Mouse (Mus musculus): ENCODE data around the gene Snorc. TPM values are rescaled to one million over a fixed set of nuclear protein-coding genes. Genes with fewer than 3 reads are reported as not detected.
A peak's percentile ranks its signal among the peaks of the same experiment; 100 is the strongest.
"Not testable (repeated sequence)": the region's sequence is repeated elsewhere in the genome, so short reads cannot be mapped to it uniquely, and the experiment has no call there.

Gene Snorc
- 0.86 and 1.8 TPM in 2 replicates for polyA plus RNA-seq (2014; fragmentation: Nextera tagmentation; extraction: Ambion mirVana)

DNA sequence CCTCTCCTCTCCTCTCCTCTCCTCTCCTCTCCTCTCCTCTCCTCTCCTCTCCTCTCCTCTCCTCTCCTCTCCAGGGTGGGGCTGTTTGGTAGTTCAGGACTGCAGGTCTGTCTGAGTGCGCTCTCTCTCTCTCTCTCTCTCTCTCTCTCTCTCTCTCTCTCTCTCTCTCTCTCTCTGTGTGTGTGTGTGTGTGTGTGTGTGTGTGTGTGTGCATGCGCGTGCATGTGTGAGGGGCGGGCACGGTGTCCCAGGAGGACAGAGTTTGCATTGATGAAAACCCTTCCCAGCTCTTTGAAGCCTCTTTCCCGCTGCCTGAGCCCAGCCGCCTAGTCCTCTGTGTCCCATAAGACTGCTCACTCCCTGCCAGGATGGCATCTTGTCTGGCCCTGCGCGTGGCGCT lies at the start of gene Snorc:
Snorc (plus strand) TSS at position 301 of the 400 bp plus-strand sequence.
- H3K4me2 ChIP-seq (ENCODE audit: low read depth, low read length); H3K36me3 ChIP-seq (ENCODE audit: control insufficient read depth, insufficient read depth, low read length); H3K27ac ChIP-seq (ENCODE audit: low read depth, low read length); ATAC-seq (ENCODE audit: low read depth); H3K4me3 ChIP-seq (ENCODE audit: low read depth, low read length); H3K9me3 ChIP-seq (ENCODE audit: control insufficient read depth, low read length); H3K9ac ChIP-seq (replicated peaks; ENCODE audit: low read depth, low read length); H3K27me3 ChIP-seq (ENCODE audit: control insufficient read depth, insufficient read depth, low read length); H3K4me1 ChIP-seq (ENCODE audit: control insufficient read depth, insufficient read depth, low read length): not testable (repeated sequence)
- WGBS: 43% methylated on average over 7 of the region's 10 CpGs

DNA sequence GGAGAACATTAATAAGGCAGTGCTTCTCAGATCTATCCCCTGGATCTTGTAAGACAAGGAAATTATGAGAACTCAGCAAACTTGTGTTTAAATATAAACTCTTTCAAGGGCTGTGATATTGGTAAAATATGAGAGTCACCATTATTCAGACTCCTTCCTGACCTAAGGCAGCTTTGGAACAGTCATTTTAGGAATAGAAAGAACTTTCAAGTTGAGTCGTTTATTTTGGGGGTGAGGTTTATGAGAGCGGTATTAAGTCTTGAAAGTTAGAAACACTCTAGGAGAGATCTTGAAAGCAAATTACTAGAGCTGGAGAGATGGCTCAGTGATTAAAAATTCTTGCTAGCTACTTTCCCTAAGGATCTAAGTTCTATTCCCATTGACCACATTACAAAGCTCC lies 34.9 kb upstream of the Snorc start:
- no peaks in the 10 kb centered on the region for H3K4me1 ChIP-seq (ENCODE audit: control insufficient read depth, insufficient read depth, low read length)
- no peak for ATAC-seq (ENCODE audit: low read depth)
- H3K27me3 ChIP-seq (ENCODE audit: control insufficient read depth, insufficient read depth, low read length): no peaks in the 10 kb centered on the region
- no peak overlapping the region for H3K9ac ChIP-seq (replicated peaks; ENCODE audit: low read depth, low read length)
- H3K27ac ChIP-seq (ENCODE audit: low read depth, low read length): no peak overlapping the region
- H3K36me3 ChIP-seq (ENCODE audit: control insufficient read depth, insufficient read depth, low read length): peaks cover 58% of the 10 kb centered on the region
- WGBS: 94% methylated on average over 2 of the region's 2 CpGs
- no peak overlapping the region for H3K4me2 ChIP-seq (ENCODE audit: low read depth, low read length)
- H3K4me3 ChIP-seq (ENCODE audit: low read depth, low read length): no peak overlapping the region
- no peaks in the 10 kb centered on the region for H3K9me3 ChIP-seq (ENCODE audit: control insufficient read depth, low read length)

DNA sequence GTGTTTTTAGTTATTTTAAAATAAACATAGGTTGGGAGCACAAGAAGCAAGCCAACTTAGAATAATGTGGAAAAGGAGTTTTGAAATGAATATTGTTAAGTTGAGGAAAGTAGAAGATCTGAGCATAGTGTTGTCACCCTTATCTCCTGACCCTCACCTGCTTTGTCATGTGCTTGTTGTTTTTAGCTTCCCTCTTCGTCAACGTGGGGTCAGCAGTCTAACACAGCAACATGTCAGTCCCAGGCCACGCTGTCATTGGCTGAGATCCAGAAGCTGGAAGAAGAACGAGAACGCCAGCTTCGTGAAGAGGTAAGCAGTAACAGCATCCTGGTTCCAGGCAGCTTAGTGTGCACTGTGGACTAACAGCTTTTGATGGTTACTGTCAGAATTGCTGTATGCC lies 33.5 kb upstream of the Snorc start:
- H3K36me3 ChIP-seq (ENCODE audit: control insufficient read depth, insufficient read depth, low read length): peaks cover 58% of the 10 kb centered on the region
- no peak overlapping the region for H3K4me3 ChIP-seq (ENCODE audit: low read depth, low read length)
- H3K27me3 ChIP-seq (ENCODE audit: control insufficient read depth, insufficient read depth, low read length): no peaks in the 10 kb centered on the region
- ATAC-seq (ENCODE audit: low read depth): no peak
- no peak overlapping the region for H3K4me2 ChIP-seq (ENCODE audit: low read depth, low read length)
- no peak overlapping the region for H3K9ac ChIP-seq (replicated peaks; ENCODE audit: low read depth, low read length)
- H3K27ac ChIP-seq (ENCODE audit: low read depth, low read length): no peak overlapping the region
- H3K4me1 ChIP-seq (ENCODE audit: control insufficient read depth, insufficient read depth, low read length): no peaks in the 10 kb centered on the region
- WGBS: 91% methylated on average over 6 of the region's 6 CpGs
- no peaks in the 10 kb centered on the region for H3K9me3 ChIP-seq (ENCODE audit: control insufficient read depth, low read length)

DNA sequence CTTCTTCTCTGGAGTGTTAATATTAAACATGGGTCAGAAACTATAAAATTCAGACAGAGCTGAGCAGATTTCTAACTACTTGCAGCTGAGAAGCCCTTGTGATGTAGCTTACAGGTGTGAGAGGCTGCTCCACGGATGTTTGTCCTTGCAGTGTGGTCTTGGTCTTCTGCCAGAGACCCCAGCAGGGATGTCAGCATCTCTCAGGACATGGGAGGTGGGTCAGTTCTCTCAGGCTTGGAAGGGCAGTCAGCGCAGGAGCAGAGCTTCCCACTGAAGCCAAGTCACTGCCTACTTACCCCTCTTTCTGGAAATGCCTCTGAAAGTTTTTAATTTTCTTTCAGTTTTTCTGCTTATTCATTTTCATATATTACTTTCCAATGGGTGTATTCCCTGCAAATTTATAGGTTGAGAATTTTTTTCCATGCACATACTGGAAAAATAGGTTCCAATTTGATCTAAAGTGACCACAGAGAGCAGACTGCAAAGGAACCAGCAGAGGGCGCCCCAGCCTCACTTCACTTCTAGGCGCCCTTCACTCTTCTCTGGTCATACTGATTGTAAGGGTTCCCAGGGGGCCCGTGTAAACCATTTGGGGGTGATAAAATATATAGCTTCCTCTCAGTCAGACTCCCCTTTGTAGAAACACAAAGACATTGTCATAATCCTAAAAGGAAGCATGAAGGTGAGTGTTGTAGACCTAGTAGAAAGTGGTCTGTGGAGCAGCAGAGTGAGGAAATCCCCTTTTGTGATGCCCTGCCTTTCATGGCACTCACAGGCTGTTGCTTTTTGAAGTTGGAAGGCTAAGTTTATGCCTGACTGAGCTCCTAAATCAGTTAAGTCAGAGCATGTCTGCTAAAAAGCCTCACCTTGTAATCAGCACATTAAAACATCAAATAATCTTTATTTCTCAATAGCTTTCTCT lies 22.6 kb upstream of the Snorc start:
- Histone ChIP-seq H3K9ac (replicated peaks; ENCODE audit: low read depth, low read length) (no peak overlapping the region), H3K4me3 (ENCODE audit: low read depth, low read length) (no peak overlapping the region), H3K4me2 (ENCODE audit: low read depth, low read length) (no peak overlapping the region), H3K9me3 (ENCODE audit: control insufficient read depth, low read length) (no peaks in the 10 kb centered on the region), H3K27me3 (ENCODE audit: control insufficient read depth, insufficient read depth, low read length) (no peaks in the 10 kb centered on the region), H3K36me3 (ENCODE audit: control insufficient read depth, insufficient read depth, low read length) (peaks cover 48% of the 10 kb centered on the region), H3K27ac (ENCODE audit: low read depth, low read length) (no peak overlapping the region), H3K4me1 (ENCODE audit: control insufficient read depth, insufficient read depth, low read length) (no peaks in the 10 kb centered on the region)
- 29% methylated on average over 5 of the region's 5 CpGs for WGBS
- ATAC-seq (ENCODE audit: low read depth): peak; percentile 65; the same call in 1 of the 2 replicates

DNA sequence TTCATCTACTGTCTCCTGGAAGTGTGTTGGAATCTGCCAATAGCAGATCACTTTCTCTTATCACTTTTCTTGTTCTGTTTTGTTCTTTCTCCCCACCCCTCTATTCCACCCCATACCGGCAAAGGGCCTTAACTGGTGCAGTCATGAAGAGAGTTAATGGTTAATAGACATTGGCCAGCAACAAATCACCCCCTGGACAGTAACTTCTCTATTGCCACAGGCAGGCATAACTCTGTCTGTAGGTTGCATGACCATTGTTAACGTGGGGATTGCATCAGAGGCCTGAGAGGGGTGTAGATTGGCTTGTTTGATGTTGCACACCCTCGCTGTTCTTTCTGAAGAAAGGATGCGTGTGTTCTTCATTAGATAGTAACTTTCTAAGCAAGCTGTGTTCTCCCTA lies 20.6 kb upstream of the Snorc start:
- 75% methylated on average over 4 of the region's 4 CpGs for WGBS
- H3K9me3 ChIP-seq (ENCODE audit: control insufficient read depth, low read length): no peaks in the 10 kb centered on the region
- H3K9ac ChIP-seq (replicated peaks; ENCODE audit: low read depth, low read length): no peak overlapping the region
- ATAC-seq (ENCODE audit: low read depth): no peak
- no peak overlapping the region for H3K4me2 ChIP-seq (ENCODE audit: low read depth, low read length)
- H3K27me3 ChIP-seq (ENCODE audit: control insufficient read depth, insufficient read depth, low read length): no peaks in the 10 kb centered on the region
- H3K4me3 ChIP-seq (ENCODE audit: low read depth, low read length): no peak overlapping the region
- peaks cover 37% of the 10 kb centered on the region for H3K36me3 ChIP-seq (ENCODE audit: control insufficient read depth, insufficient read depth, low read length)
- H3K27ac ChIP-seq (ENCODE audit: low read depth, low read length): no peak overlapping the region
- no peaks in the 10 kb centered on the region for H3K4me1 ChIP-seq (ENCODE audit: control insufficient read depth, insufficient read depth, low read length)

DNA sequence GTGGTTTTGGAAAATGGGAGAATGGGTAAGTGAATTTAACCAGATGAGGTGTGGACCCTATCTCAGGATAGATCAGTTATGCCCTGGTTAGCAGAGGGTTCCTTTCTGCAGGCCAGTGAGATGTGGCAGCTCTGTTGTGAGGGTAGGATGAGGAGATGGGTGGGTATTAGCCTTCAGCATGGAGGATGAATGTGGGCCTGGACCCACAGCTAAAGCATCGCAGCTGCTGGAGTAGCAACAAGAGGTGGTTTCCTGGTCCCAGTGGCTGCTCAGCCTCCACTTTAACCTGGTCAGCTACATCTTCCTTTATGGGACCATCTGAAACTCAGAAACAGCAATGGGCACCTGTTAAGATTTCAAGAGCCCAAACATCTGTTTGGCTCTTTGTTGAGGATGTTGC lies 13.6 kb upstream of the Snorc start:
- Histone ChIP-seq H3K4me1 (ENCODE audit: control insufficient read depth, insufficient read depth, low read length) (no peaks in the 10 kb centered on the region), H3K36me3 (ENCODE audit: control insufficient read depth, insufficient read depth, low read length) (no peaks in the 10 kb centered on the region), H3K4me2 (ENCODE audit: low read depth, low read length) (no peak overlapping the region), H3K9ac (replicated peaks; ENCODE audit: low read depth, low read length) (no peak overlapping the region), H3K27me3 (ENCODE audit: control insufficient read depth, insufficient read depth, low read length) (no peaks in the 10 kb centered on the region), H3K4me3 (ENCODE audit: low read depth, low read length) (no peak overlapping the region), H3K27ac (ENCODE audit: low read depth, low read length) (no peak overlapping the region), H3K9me3 (ENCODE audit: control insufficient read depth, low read length) (no peaks in the 10 kb centered on the region)
- no peak for ATAC-seq (ENCODE audit: low read depth)
- 94% methylated on average over 1 of the region's 1 CpGs for WGBS

DNA sequence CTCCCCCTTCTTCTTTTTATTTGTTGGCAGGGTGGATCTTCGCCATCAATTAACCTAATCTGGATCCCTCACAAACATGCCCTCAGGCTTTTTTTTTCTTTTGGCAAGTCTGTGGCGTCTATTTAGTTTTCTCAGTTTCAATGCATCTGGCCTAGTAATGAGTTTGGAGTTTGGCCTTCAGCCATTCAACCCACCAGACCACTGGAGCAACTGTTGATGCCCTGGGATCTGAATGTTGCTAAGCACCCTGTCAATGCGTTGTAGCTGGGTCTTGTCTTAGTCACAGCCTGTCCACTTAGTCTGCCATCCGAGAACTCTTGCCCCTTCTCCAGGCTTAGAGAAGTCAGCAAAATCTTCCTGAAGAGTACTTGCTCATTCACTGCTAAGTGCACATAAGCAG lies 12.0 kb upstream of the Snorc start:
- no peaks in the 10 kb centered on the region for H3K27me3 ChIP-seq (ENCODE audit: control insufficient read depth, insufficient read depth, low read length)
- H3K4me2 ChIP-seq (ENCODE audit: low read depth, low read length): no peak overlapping the region
- H3K27ac ChIP-seq (ENCODE audit: low read depth, low read length): no peak overlapping the region
- WGBS: 74% methylated on average over 4 of the region's 4 CpGs
- no peak overlapping the region for H3K4me3 ChIP-seq (ENCODE audit: low read depth, low read length)
- H3K4me1 ChIP-seq (ENCODE audit: control insufficient read depth, insufficient read depth, low read length): no peaks in the 10 kb centered on the region
- no peaks in the 10 kb centered on the region for H3K36me3 ChIP-seq (ENCODE audit: control insufficient read depth, insufficient read depth, low read length)
- no peak overlapping the region for H3K9ac ChIP-seq (replicated peaks; ENCODE audit: low read depth, low read length)
- H3K9me3 ChIP-seq (ENCODE audit: control insufficient read depth, low read length): no peaks in the 10 kb centered on the region
- ATAC-seq (ENCODE audit: low read depth): no peak

DNA sequence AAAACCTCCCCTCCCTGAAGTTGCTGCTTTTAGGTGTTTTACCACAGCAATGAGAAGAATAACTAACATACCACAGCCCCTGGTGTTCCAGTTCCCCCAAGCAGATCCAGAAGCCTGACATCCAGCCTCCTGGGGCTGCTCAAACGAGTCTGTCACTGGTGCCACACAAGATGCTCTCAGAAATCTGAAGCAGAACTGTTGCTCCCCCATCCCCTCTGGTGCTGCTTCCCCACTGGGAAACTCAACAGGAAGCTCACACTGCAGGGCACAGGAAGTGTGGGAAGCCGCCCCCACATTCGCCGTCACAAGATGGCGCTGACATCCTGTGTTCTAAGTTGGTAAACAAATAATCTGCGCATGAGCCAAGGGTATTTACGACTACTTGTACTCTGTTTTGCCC lies 10.2 kb upstream of the Snorc start:
- not testable (repeated sequence) for ATAC-seq (ENCODE audit: low read depth); H3K4me2 ChIP-seq (ENCODE audit: low read depth, low read length); H3K27me3 ChIP-seq (ENCODE audit: control insufficient read depth, insufficient read depth, low read length); H3K9ac ChIP-seq (replicated peaks; ENCODE audit: low read depth, low read length); H3K4me1 ChIP-seq (ENCODE audit: control insufficient read depth, insufficient read depth, low read length); H3K4me3 ChIP-seq (ENCODE audit: low read depth, low read length); H3K27ac ChIP-seq (ENCODE audit: low read depth, low read length); H3K9me3 ChIP-seq (ENCODE audit: control insufficient read depth, low read length); H3K36me3 ChIP-seq (ENCODE audit: control insufficient read depth, insufficient read depth, low read length)
- 95% methylated on average over 5 of the region's 7 CpGs for WGBS

DNA sequence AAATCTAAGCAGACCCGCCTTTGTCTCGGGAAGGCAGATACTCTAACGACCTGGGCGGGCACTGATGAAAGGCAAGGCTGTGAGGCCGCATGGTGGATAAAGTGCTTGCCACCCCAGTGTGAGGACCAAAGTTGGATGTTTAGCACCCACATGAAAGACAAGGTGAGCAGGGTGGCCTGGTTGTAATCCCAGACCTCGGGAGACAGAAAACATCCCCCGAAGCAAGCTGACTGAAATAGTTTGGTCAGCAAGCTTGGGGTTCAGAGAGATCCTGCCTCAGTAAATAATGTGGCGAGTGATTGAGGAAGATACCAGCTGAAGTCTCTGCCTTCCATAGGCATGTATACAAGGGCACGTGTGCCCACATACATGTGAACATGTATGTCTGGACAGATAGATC lies 2.6 kb upstream of the Snorc start:
- Histone ChIP-seq H3K27ac (ENCODE audit: low read depth, low read length) (no peak overlapping the region), H3K36me3 (ENCODE audit: control insufficient read depth, insufficient read depth, low read length) (no peaks in the 10 kb centered on the region), H3K4me3 (ENCODE audit: low read depth, low read length) (no peak overlapping the region), H3K9me3 (ENCODE audit: control insufficient read depth, low read length) (no peaks in the 10 kb centered on the region), H3K9ac (replicated peaks; ENCODE audit: low read depth, low read length) (no peak overlapping the region), H3K4me2 (ENCODE audit: low read depth, low read length) (peak overlapping the region; percentile 14; the same call in 1 of the 2 replicates), H3K4me1 (ENCODE audit: control insufficient read depth, insufficient read depth, low read length) (no peaks in the 10 kb centered on the region), H3K27me3 (ENCODE audit: control insufficient read depth, insufficient read depth, low read length) (no peaks in the 10 kb centered on the region)
- WGBS: 58% methylated on average over 9 of the region's 9 CpGs
- no peak for ATAC-seq (ENCODE audit: low read depth)
